Mouse (Mus musculus) neural tube, embryonic 14.5 days (tissue): ENCODE results near the gene Ache. TPM values are rescaled to one million over a fixed set of nuclear protein-coding genes. Genes with fewer than 3 reads are reported as not detected.

Experiments
- ATAC-seq: fragments of 200-750 bp; cut with Nextera tagmentation; 2 replicates; pipeline ENCODE4 v1.8.0; 2017; ENCODE audit warnings: low read depth, mild to moderate bottlenecking, moderate TSS enrichment, moderate library complexity
- H3K27ac ChIP-seq: fragments of 300-500 bp; sonication (generic); 2 replicates; pipeline ENCODE4 v1.5.1; 2014; ENCODE audit warnings: low read depth, mild to moderate bottlenecking, control low read depth, low read length, moderate library complexity, mixed read lengths
- H3K27me3 ChIP-seq: fragments of 300-500 bp; sonication (generic); 2 replicates; pipeline ENCODE4 v1.6.1; 2014; ENCODE audit warnings: low read length; ENCODE audit not compliant: control insufficient read depth, insufficient read depth
- H3K36me3 ChIP-seq: fragments of 300-500 bp; sonication (generic); 2 replicates; pipeline ENCODE4 v1.6.1; 2014; ENCODE audit warnings: low read length, mixed read lengths; ENCODE audit not compliant: control insufficient read depth, insufficient read depth
- H3K4me1 ChIP-seq: fragments of 300-500 bp; sonication (generic); 2 replicates; pipeline ENCODE4 v1.6.1; 2014; ENCODE audit warnings: low read length; ENCODE audit not compliant: control insufficient read depth, insufficient read depth
- H3K4me2 ChIP-seq: fragments of 300-500 bp; sonication (generic); 2 replicates; pipeline ENCODE4 v1.6.1; 2014; ENCODE audit warnings: mild to moderate bottlenecking, low read depth, low read length, control low read depth
- H3K4me3 ChIP-seq: fragments of 300-500 bp; sonication (generic); 2 replicates; pipeline ENCODE4 v1.5.1; 2014; ENCODE audit warnings: low read depth, low read length, control low read depth, mixed read lengths
- H3K9ac ChIP-seq: fragments of 300-500 bp; sonication (generic); replicated peaks from 2 replicates; pipeline ENCODE4 v1.6.1; 2014; ENCODE audit warnings: low read depth, mild to moderate bottlenecking, control low read depth, low read length, mixed read lengths
- H3K9me3 ChIP-seq: fragments of 300-500 bp; sonication (generic); 2 replicates; pipeline ENCODE4 v1.6.1; 2016; ENCODE audit warnings: low read length; ENCODE audit not compliant: control insufficient read depth
- WGBS: fragments of 180-500 bp; shearing (Covaris S2); extraction: QIAGEN DNeasy Blood & Tissue Kit; methylation state at CpG from one replicate; pipeline ENCODE4 v1.1.7; 2014; 5-methylcytosine and 5-hydroxymethylcytosine counted together
- polyA plus RNA-seq: library from polyadenylated mRNA; unstranded; fragments of >200 nt; fragmentation: Nextera tagmentation; extraction: Ambion mirVana; gene quantifications from 2 replicates; pipeline ENCODE4 v1.2.1, GENCODE M21; 2014

Gene Ache
- polyA plus RNA-seq, 1 experiment from 2014 or later: 79.1 TPM

GRCm38 (mm10) chr5:137315084-137315903 is 28.0 kb downstream of the Ache start:
- Histone ChIP-seq H3K9ac (no peak overlapping the region), H3K9me3 (no peaks in the 10 kb centered on the region), H3K27me3 (no peaks in the 10 kb centered on the region), H3K27ac (no peak overlapping the region), H3K4me2 (no peak overlapping the region), H3K4me3 (no peak overlapping the region), H3K4me1 (peaks cover 5% of the 10 kb centered on the region; the same call in 1 of the 2 replicates), H3K36me3 (peaks cover 9% of the 10 kb centered on the region)
- ATAC-seq: peak; percentile 21; the same call in 1 of the 2 replicates
- 40% methylated on average over 30 of the region's 30 CpGs for WGBS

DNA sequence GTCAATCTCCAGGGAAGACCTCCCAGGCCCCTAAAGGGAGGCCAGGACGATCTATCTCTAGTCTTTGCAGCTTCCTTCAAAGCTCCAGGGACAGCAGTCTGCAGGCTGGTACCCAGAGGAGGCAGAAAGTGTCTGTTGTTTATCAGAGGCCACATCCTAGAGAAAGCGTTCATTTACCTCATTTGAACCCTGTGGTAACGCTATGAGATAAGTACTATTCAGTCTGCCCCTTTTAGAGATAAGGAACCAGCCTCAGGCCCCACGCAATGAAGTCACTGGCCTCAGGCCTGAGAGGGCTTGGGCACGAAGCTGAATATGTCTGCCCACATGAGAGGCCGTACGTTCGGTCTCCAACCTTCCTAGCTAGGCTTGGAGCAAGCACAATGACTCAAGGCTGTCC is 30.0 kb downstream of the Ache start:
- Histone ChIP-seq H3K27ac (no peak overlapping the region), H3K4me3 (no peak overlapping the region), H3K27me3 (no peaks in the 10 kb centered on the region), H3K4me2 (no peak overlapping the region), H3K9ac (no peak overlapping the region), H3K9me3 (no peaks in the 10 kb centered on the region), H3K36me3 (peaks cover 18% of the 10 kb centered on the region), H3K4me1 (peaks cover 5% of the 10 kb centered on the region; the same call in 1 of the 2 replicates)
- no peak for ATAC-seq
- WGBS: 90% methylated on average over 8 of the region's 8 CpGs

DNA sequence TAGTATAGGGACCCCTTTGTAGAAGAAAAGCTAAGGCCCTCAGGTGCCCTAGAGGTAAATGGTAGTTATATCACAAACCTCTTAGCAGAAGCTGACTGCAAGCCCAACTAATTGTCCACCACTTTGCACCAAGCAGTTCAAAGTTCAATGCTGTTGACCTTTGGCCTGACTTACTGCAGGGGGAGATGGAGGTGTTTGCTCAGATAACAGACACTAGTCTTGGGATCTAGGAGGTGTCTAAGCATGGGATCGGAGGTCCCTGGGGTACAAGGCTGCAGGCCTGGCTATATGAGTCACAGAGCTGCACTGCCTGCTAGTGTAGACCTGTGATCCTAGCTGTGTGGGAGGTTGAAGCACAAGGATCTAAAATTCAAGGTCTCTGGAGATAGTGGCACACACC is 31.3 kb downstream of the Ache start:
- Histone ChIP-seq H3K4me3 (no peak overlapping the region), H3K9ac (no peak overlapping the region), H3K4me1 (peaks cover 5% of the 10 kb centered on the region; the same call in 1 of the 2 replicates), H3K27ac (no peak overlapping the region), H3K27me3 (no peaks in the 10 kb centered on the region), H3K4me2 (no peak overlapping the region), H3K9me3 (no peaks in the 10 kb centered on the region), H3K36me3 (peaks cover 18% of the 10 kb centered on the region)
- WGBS: 87% methylated on average over 1 of the region's 1 CpGs
- ATAC-seq: no peak

- no peak overlapping the region for H3K4me2 ChIP-seq
- H3K27ac ChIP-seq: no peak overlapping the region
- no peak for ATAC-seq
- no peaks in the 10 kb centered on the region for H3K4me1 ChIP-seq
- no peak overlapping the region for H3K4me3 ChIP-seq
- WGBS: 93% methylated on average over 3 of the region's 3 CpGs
- no peak overlapping the region for H3K9ac ChIP-seq
- no peaks in the 10 kb centered on the region for H3K9me3 ChIP-seq
- H3K36me3 ChIP-seq: peaks cover 27% of the 10 kb centered on the region
- no peaks in the 10 kb centered on the region for H3K27me3 ChIP-seq
Observed at GRCm38 (mm10) chr5:137320996-137321395, 33.7 kb downstream of the Ache start.

- H3K9me3 ChIP-seq: no peaks in the 10 kb centered on the region
- H3K36me3 ChIP-seq: peaks cover 12% of the 10 kb centered on the region
- H3K4me2 ChIP-seq: no peak overlapping the region
- no peak for ATAC-seq
- H3K27ac ChIP-seq: no peak overlapping the region
- peaks cover 5% of the 10 kb centered on the region for H3K4me1 ChIP-seq
- no peak overlapping the region for H3K4me3 ChIP-seq
- H3K27me3 ChIP-seq: no peaks in the 10 kb centered on the region
- H3K9ac ChIP-seq: no peak overlapping the region
- 90% methylated on average over 7 of the region's 7 CpGs for WGBS
Observed at GRCm38 (mm10) chr5:137330910-137331309, 43.6 kb downstream of the Ache start.

DNA sequence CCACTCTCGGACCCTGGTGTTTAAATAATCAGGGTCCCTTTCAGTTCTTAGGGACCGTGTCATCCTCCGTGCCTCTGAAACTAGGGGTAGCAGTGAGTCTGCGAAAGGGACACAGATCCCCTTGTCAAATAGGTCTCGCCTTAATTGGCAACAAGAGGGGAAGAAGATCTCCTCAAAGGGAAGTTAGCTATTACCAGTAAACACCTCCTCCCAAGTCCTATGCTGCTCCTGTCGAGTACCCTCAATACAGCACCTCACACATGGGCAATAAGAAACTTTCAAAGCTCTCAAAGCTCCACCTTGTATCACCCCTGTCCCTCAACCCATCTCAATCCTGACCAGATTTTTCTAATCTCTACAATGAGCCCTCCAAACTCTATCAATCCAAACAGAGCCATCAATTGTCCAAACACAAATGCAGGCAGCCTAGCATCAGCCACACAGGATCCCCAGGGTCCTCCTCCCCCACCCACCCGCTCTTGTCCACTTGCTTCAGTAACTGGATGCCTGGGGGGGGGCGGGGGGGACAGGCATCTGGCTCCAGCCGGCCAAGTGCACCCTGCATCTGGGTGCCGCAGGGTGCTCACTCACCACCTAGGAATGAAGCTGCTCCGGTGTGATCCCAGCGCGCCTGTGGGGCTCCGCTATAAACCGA is 45.7 kb downstream of the Ache start:
- H3K9me3 ChIP-seq: no peaks in the 10 kb centered on the region
- peaks cover under 1% of the 10 kb centered on the region; the same call in 1 of the 2 replicates for H3K36me3 ChIP-seq
- no peak overlapping the region for H3K27ac ChIP-seq
- ATAC-seq: peak; percentile 33
- H3K4me2 ChIP-seq: peak overlapping the region; percentile 95
- peak overlapping the region; percentile 65 for H3K4me3 ChIP-seq
- H3K4me1 ChIP-seq: peaks cover 5% of the 10 kb centered on the region
- WGBS: 10% methylated on average over 15 of the region's 15 CpGs
- no peaks in the 10 kb centered on the region for H3K27me3 ChIP-seq
- H3K9ac ChIP-seq: peak overlapping the region; percentile 59

DNA sequence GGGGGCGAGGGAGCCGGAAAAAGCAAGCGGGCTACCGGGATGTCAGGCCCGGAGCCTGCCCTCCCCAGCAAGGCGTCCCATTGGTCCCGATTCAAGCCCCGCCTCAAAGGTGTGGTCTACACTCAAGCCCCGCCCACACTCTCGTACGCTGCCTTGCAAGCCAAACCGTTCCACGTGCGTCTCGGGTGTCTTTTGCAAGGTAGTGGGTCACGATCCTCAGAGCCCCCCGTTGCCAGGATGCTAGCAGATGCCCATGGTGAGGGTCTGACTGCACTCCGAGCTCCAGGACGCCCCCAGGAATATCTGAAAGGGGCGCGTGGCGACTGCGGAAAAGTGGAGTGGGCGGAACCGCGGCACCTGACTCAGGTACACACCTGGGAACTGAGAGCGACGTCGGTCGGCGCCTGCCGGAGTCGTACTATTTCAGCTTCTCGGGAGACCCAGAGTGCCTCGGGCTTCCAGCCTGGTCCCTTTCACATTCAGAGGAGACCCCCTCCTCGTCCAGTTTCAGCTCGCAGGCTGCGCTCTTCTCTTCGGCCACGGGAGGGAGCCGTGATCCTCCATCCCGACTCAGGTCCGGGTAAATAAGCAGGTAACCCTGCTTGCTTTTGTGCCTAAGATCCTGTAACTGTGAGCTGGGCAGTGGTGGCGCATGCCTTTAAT is 46.3 kb downstream of the Ache start, which contains the start of gene Slc12a9:
Gene Slc12a9 (minus strand): TSS at position 86 of the 663 bp plus-strand sequence.
- no peak within 1 kb of the TSS for H3K27ac ChIP-seq

GRCm38 (mm10) chr5:137334317-137334716 is 47.0 kb downstream of the Ache start:
- ATAC-seq: no peak
- H3K36me3 ChIP-seq: no peaks in the 10 kb centered on the region
- no peak overlapping the region for H3K27ac ChIP-seq
- no peak overlapping the region for H3K4me3 ChIP-seq
- H3K4me1 ChIP-seq: peaks cover 11% of the 10 kb centered on the region
- H3K9me3 ChIP-seq: no peaks in the 10 kb centered on the region
- no peaks in the 10 kb centered on the region for H3K27me3 ChIP-seq
- H3K4me2 ChIP-seq: no peak overlapping the region
- WGBS: 63% methylated on average over 10 of the region's 10 CpGs
- no peak overlapping the region for H3K9ac ChIP-seq

More for the DNA sequence above, 46.3 kb downstream of the Ache start, which contains the start of gene Slc12a9:
- H3K4me3 ChIP-seq: peak within 1 kb of the TSS; percentile 65
- under 1% methylated on average over 44 of the region's 44 CpGs for WGBS
- ATAC-seq: peak; percentile 89
- peak within 1 kb of the TSS; percentile 95 for H3K4me2 ChIP-seq
- no peaks in the 10 kb centered on the region for H3K27me3 ChIP-seq
- peaks cover 5% of the 10 kb centered on the region for H3K4me1 ChIP-seq
- peak within 1 kb of the TSS; percentile 59 for H3K9ac ChIP-seq
- no peaks in the 10 kb centered on the region for H3K36me3 ChIP-seq
- H3K9me3 ChIP-seq: no peaks in the 10 kb centered on the region
